Mouse (Mus musculus): ENCODE results near the gene A2m.

Gene A2m

GRCm38 (mm10) chr6:121635076-121635475, at the start of gene A2m:
A2m (plus strand) TSS chr6:121635376.
- no peak for DNase-seq

- DNase-seq: no peak
Observed at GRCm38 (mm10) chr6:121590131-121590530, 45.0 kb upstream of the A2m start.

GRCm38 (mm10) chr6:121600927-121601326, 34.2 kb upstream of the A2m start:
- no peak for DNase-seq

- no peak for DNase-seq
Observed at GRCm38 (mm10) chr6:121607861-121608260, 27.3 kb upstream of the A2m start.

GRCm38 (mm10) chr6:121611796-121612195, 23.4 kb upstream of the A2m start:
- peak; percentile 43 to 57 for DNase-seq

DNA sequence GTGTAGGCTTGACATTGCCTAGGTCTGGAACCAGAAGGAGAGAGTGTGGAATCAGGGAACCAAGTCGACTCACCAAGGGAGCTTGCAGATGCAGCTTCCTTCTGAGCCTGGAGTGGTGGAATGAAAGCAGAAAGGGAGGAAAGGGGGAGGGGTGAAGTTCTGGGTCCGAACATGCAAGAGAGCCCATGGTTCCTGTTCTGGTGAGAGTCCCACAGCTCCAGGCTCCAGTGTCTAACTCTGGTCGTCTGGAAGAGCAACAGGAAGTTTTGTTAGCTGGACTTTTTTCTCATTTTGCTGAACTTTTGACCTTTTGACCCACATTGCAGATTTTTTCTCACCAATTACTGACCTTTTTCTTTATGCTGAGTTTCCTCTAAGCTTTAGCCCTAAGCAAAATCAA, 17.7 kb upstream of the A2m start:
- no peak for DNase-seq

DNA sequence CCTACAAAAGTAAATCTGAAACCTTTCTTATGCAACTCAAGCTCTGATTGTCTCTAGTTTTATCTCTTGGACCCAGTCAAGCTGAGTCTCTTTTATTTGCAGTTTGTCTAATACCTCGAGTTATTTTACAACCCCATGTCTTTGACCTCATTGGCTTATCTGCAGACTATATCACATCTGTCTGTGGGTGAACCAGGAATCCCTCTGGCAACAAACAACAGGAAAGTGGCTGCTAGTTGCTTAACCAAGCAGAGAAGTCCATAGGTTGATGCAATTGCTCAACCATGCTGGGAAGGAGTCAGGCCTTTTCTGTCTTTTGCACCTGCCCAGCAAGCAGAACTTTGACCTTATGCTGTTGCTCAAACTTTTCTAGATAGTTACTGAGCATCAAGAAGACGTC, 12.7 kb upstream of the A2m start:
- DNase-seq: no peak

DNA sequence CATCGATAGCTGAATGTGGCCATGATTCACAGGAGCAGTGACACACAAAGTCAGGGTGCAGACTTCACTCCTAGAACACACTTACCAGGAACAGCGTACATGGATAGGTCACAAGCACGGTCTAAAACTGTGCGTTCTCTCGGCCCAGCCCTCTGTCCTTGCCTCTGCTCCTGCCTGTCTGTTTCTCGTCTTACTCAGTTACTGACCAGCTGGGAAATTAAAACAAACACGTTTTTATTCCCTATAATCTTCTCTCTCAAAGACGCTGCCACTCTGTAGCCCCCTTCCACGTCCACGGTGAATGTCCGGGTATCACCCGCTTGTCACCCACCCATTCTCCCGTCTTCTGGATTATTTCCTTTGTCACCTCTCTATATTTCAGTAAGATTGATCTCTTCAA, 656 bp upstream of the A2m start:
- DNase-seq: no peak

DNA sequence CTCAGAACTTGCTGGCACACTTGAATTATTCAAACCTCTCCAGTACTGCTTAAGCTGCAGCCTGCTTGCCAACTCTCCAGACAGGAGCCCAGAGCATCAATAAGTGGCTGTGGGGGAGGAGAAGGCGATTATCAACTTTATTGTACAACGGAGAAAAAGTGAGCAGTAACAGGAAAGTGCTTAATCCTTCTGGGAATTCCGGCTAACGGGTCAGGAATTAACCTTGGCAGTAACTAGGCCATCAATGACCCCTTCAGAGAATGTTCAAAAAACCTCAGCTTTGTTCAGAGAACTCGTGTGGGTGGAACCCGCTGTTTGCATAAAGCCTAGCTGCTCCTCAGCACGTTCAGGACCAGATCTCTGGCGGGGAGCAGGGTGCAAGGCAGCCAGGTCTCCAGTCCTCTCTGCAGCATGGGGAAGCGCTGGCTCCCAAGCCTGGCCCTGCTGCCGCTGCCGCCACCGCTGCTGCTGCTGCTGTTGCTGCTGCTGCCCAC, 749 bp downstream of the A2m start:
- DNase-seq: peak; percentile 12 to 19

- DNase-seq: no peak
Observed at GRCm38 (mm10) chr6:121648499-121648898, 13.3 kb downstream of the A2m start.
